Mouse (Mus musculus): ENCODE data around the gene 4930523C07Rik.

The 4930523C07Rik gene

GRCm38 (mm10) chr1:160044237-160045021 is at the start of gene 4930523C07Rik:
4930523C07Rik (plus strand) TSS chr1:160044382.
- DNase-seq, result peak; percentile 10

DNA sequence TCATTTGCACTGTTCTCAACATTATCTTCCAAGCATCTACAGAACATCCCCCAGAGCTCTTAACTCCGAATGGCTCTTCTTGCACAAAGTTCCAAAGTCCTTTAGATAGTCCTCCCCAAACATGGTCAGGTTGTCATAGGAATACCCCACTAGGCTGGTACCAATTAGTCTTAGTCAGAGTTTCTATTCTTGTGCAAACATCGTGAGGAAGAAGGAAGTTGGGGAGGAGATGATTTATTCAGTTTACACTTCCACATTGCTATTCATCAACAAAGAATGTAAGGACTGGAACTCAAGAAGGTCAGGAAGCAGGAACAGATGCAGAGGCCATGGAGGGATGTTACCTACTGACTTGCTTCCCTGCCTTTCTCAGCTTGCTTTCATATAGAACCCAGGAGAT is 46.9 kb upstream of the 4930523C07Rik start:
- no peak for DNase-seq

GRCm38 (mm10) chr1:159998349-159998748 is 45.8 kb upstream of the 4930523C07Rik start:
- no peak for DNase-seq

DNA sequence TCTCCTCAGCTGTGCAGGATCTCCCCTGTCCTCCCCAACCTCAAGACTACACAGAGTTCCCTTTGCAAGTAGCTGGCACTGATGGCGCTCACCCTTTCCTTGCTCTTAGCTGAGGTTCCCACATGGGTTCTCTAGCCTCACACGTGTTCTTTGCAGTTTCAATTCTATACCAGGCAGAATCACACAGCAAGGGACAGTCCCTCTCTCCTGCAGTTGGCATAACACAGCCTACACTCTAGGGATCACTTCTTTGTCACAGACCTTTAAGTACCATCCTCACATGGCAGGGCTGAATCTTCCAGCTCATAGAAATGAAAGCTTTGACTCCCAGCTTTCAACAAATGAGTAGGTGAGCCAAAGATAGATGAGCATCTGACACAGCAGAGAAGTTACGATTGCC is 45.0 kb upstream of the 4930523C07Rik start:
- DNase-seq, result no peak

DNA sequence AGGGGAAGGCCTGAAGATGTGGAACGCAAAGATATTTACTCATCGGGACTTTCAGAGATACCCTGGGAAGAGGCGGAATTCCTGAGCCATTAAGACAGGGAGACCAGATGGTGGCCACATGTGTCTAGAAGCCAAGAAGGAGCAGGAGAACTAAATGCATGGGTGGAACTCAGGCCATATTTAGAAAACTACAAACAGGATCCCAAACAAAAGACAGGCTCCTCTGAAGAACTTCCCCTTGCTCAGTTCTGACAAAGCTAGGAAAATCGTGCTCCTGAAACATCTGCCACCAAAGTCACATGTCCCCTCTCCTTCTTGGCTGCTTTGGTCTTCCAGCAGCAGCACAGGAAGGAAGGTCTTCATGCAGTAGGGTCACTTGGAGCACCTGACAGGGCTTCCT is 38.9 kb upstream of the 4930523C07Rik start:
- DNase-seq, result no peak

DNA sequence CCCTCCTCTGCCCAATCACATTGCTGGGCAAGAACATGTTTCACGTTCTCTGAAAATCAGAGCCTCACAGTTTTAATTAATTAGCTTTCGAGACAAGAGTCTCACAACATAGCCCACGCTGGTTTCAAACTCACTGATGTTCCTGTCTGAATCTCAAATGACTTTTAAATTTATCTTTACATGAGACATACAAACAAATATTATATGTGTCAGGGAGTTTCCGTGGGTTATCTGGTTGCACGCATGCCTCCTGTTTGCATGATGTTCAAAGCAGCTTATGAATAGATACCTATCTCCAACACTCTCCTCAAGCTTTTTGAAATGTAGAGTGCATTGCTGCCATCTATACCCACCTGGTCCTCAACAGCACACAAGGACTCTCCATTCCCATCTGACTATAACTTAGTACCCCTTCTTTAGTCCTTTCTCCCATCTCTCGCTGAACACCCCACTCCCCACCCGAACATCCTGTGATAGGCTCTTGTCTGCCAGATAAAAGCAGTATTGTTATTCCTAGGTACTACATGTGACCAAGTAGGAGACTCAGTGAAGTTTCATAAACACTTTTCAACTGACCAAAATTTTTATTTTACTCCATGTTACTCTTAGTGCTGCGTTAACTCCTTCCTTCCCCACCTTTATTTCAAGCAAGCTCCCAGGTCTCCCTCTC is 37.1 kb upstream of the 4930523C07Rik start:
- no peak for DNase-seq

- DNase-seq, result no peak
These were observed 31.1 kb upstream of the 4930523C07Rik start for GRCm38 (mm10) chr1:160013042-160013441.

GRCm38 (mm10) chr1:160024339-160024980 is 19.7 kb upstream of the 4930523C07Rik start:
- DNase-seq, result no peak

GRCm38 (mm10) chr1:160025146-160025894 is 18.9 kb upstream of the 4930523C07Rik start:
- DNase-seq, result no peak

- no peak for DNase-seq
These were observed 18.3 kb upstream of the 4930523C07Rik start for GRCm38 (mm10) chr1:160025895-160026255.

DNA sequence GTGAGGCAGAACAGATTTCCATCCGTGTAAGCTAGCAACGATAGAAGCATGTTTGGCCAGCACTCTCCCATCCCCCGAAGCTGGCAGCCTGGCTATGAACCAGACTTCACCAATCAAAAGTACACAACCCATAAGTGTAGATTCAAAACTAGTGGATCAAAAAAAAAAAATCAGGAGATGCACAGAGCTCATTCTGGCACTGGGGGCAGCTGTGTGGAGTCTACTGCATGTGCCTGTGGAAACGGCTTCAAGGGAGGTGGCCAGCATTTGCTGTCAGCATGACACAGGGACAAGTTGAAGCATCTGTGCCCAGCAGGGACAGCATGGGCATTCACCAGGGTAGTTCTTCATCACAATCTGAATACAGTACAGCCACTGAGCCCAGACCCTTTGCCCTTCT is 16.2 kb upstream of the 4930523C07Rik start:
- DNase-seq, result no peak

DNA sequence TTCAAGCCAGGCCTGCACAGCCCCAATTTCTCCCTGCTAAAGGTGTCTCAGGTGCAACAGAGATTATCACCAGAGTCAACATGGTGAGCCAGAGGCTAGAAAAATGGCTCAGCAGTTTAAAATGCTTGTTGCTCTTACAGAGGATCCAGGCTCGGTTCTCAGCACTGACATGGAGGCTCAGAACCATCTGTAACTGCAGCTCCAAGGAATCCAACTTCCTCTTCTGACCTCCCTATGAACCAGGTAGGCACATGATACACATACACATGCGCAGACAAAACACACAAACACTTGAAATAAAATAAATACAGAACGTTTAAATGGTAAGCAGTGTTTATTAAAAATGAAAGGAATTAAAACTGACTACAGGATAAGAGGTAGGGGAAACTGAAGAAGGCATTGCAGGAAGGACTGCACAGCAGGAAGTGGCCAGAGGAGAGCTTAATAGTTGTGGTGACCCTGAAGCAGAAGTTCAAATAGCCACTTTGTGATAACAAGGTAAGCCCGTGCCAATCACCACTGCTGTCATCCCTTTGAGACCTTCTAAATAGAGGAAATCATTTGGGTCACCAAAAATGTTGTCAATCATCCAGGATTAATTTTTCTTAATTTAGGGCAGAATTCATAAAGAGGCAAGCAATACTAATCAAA is 10.1 kb upstream of the 4930523C07Rik start:
- no peak for DNase-seq

DNA sequence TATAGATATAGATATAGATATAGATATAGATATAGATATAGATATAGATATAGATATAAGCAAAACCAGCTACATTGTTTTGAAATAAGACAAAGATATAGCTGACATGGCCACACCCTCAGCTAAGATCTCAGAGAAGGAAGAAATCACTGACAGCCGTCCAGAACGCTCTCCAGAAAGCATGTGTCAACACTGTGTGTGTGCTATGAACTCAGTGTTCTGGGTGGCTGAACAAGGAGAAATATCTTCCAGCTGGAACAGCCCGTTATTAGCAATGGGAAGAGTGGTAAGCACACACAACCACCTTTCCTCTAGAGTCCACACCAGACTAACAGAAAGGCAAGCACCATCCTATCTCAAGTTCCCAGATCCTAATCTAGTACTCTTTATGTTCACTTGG is 8.6 kb upstream of the 4930523C07Rik start:
- no peak for DNase-seq

DNA sequence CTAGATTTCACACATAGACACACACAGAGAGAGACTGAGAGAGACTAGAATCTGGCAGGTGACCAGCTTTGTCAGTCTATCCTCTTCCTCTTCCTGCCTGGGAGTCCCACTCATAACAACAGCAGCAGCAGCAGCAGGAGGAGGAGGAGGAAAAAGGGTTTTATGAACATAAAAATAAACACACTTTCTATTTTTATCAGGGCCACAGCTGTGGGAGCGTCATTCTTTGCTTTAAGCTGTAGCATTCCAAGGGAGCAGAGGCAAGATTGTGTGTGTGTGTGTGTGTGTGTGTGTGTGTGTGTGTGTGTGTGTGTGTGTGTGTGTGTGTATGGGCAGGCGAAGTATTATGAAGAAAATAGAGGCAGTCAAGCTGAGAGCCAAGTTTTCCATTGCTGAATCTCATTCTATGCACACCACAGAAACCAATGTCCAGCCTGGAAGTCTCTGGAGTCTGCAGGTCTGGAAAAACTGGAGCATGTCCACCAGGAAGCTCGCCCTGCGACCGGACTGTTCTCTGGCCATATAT is 7.1 kb upstream of the 4930523C07Rik start:
- no peak for DNase-seq

DNA sequence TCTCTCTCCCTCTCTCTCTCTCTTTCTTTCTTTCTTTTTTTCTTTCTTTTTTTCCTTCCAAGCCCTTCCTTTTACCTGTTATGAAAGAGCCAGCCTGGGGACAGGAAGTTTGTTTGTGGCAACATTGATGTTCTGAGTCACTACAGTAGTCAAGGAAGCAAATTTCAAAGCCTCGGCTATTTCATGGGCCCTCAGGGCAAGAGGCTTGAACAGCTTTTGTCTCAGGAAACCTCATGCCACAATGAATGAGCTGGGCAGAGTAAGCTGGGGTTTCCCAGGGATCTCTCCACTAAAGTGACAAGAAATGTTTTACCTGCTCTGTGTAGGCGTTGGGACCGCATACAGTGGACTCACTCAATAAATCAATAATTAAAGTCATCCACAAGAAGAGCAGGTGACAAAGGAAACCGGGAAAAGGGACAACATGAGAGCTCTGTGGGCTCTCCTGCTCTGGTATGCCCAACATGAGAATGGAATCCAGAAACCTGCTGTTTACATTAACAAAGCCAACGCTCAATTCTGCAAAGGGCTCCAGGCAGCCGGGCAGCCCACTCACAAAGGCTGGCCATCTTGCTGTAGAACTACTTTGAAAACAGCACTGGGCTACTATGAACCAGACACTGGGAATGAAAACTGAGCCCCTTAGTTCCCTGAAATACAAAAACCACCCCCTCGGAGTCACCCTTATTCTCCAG is 4.1 kb upstream of the 4930523C07Rik start:
- no peak for DNase-seq

DNA sequence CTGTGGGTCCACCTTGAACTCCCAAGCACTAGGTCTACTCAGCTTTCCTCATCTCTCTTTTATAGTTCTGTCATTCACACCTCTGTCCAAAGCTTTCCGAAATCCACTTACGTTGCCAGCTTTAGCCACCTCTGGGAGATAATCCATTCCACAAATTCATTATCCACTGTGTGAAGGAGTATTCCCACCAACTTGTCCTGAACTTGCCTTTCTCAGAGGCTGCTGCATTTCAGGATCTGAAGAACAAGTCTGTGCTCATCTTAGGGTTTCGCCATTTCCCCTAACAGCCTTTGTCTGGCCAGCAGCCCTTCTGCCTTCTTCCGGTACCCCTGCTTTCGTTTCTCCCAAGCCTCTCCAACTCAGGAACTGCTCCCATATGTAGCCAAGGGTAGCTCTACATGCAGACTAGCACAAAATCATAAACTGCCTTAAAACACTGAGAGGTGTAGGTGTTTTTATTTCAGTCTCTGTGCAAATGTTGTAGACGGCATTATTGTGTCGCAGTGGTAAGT is 2.9 kb upstream of the 4930523C07Rik start:
- no peak for DNase-seq

- DNase-seq, result no peak
These were observed 1.8 kb upstream of the 4930523C07Rik start for GRCm38 (mm10) chr1:160042351-160042750.

DNA sequence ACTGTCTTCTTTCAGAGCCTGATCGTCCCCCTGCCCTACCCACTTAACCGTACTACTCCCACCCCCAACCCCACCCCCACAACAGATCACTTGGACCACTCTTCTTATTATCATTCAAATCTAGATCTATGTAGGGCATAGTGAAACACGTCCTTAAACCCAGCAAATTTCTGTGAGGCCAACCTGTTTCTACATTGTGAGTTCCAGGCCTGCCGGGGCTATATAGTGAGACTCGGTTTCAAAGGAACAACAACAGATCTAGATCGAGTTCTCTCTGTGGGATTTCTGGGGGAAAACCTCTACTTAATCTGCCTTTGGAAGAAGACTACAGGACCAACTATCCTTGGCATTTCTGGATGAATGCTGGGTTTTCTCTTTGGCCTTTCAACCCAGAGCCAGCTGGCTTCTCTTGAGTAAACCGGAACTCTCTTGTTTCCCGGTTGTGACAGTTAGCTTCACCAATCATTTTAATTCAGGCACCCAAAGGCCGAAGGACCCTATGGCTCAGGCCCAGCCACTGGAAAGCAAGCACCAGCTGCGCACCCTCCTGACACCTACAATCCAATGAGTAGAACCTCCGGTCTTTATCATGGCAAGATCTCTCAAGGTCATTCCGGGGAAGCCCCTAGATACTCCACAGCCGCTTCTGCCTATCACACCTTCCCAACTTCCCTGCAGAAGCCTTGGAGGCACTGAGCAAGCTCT is 759 bp upstream of the 4930523C07Rik start:
- DNase-seq, result no peak

GRCm38 (mm10) chr1:160045056-160045715 is 1.0 kb downstream of the 4930523C07Rik start:
- no peak for DNase-seq

- no peak for DNase-seq
These were observed 1.8 kb downstream of the 4930523C07Rik start for GRCm38 (mm10) chr1:160045971-160046370.

Measured in cerebellum, adult 8-10 months (tissue).